Mouse (Mus musculus) limb, embryonic 13.5 days (tissue): ENCODE measurements around the gene Zic4. TPM values are rescaled to one million over a fixed set of nuclear protein-coding genes. Genes with fewer than 3 reads are reported as not detected.

Source experiments
- ATAC-seq: fragments of 200-750 bp; cut with Nextera tagmentation; 2 replicates; pipeline ENCODE4 v1.8.0; 2017; ENCODE audit warnings: low read depth, moderate number of reproducible peaks, moderate TSS enrichment; ENCODE audit not compliant: low FRiP score
- H3K27ac ChIP-seq: fragments of 300-500 bp; sonication (generic); 2 replicates; pipeline ENCODE4 v1.5.1; 2015; ENCODE audit warnings: inconsistent platforms, mild to moderate bottlenecking, moderate library complexity
- H3K27me3 ChIP-seq: fragments of 300-500 bp; sonication (generic); 2 replicates; pipeline ENCODE4 v1.6.1; 2015; ENCODE audit warnings: mild to moderate bottlenecking, inconsistent platforms
- H3K36me3 ChIP-seq: fragments of 300-500 bp; sonication (generic); 2 replicates; pipeline ENCODE4 v1.6.1; 2015; ENCODE audit warnings: inconsistent platforms, mild to moderate bottlenecking, moderate library complexity
- H3K4me1 ChIP-seq: fragments of 300-500 bp; sonication (generic); 2 replicates; pipeline ENCODE4 v1.6.1; 2015; ENCODE audit warnings: inconsistent platforms
- H3K4me2 ChIP-seq: fragments of 300-500 bp; sonication (generic); replicated peaks from 2 replicates; pipeline ENCODE4 v1.6.1; 2015; ENCODE audit warnings: inconsistent platforms, mild to moderate bottlenecking, moderate library complexity
- H3K4me3 ChIP-seq: fragments of 300-500 bp; sonication (generic); 2 replicates; pipeline ENCODE4 v1.5.1; 2015; ENCODE audit warnings: moderate library complexity, mild to moderate bottlenecking, inconsistent platforms
- H3K9ac ChIP-seq: fragments of 300-500 bp; sonication (generic); 2 replicates; pipeline ENCODE4 v1.6.1; 2015; ENCODE audit warnings: mild to moderate bottlenecking, inconsistent platforms
- H3K9me3 ChIP-seq: fragments of 300-500 bp; sonication (generic); 2 replicates; pipeline ENCODE4 v1.6.1; 2016; ENCODE audit warnings: inconsistent platforms
- WGBS: fragments of 180-500 bp; shearing (Covaris S2); methylation state at CpG from one replicate; pipeline ENCODE4 v1.1.7; 2015; 5-methylcytosine and 5-hydroxymethylcytosine counted together
- polyA plus RNA-seq: library from polyadenylated mRNA; unstranded; fragments of >200 nt; fragmentation: Nextera tagmentation; extraction: Ambion mirVana; gene quantifications from 2 replicates; pipeline ENCODE4 v1.2.1, GENCODE M21; 2015

Zic4 gene
- polyA plus RNA-seq, 1 experiment from 2014 or later, result 0.41 TPM

- Histone ChIP-seq H3K36me3 (no peaks in the 10 kb centered on the region), H3K4me1 (no peaks in the 10 kb centered on the region), H3K27ac (no peak overlapping the region), H3K9ac (no peak overlapping the region), H3K9me3 (no peaks in the 10 kb centered on the region), H3K4me3 (no peak overlapping the region), H3K27me3 (peaks cover 95% of the 10 kb centered on the region), H3K4me2 (no peak overlapping the region)
- 7% methylated on average over 8 of the region's 8 CpGs for WGBS
- no peak for ATAC-seq
Observed at GRCm38 (mm10) chr9:91400482-91401093, 38.4 kb downstream of the Zic4 start.

DNA sequence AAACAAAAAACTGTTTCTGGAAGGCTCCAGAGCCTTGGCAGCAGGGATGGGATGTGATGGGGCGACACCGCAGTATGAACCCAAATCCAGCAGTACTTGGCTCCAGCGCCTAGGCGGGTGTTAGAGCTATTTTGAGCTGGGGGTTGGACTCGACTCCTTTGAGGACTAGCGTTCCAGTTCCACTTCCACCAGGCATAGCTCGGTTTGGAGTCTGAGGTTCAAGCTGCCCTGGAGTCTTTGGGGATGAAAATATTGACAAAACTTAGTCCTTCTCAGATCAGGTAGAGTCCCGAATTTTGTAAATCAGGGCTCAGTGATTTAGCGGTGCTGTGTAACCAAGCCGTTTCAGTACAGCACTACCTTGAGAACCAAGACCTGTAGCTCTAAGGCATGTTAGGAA is 39.3 kb downstream of the Zic4 start:
- Histone ChIP-seq H3K27me3 (peaks cover 95% of the 10 kb centered on the region), H3K9ac (no peak overlapping the region), H3K9me3 (no peaks in the 10 kb centered on the region), H3K4me2 (no peak overlapping the region), H3K27ac (no peak overlapping the region), H3K4me1 (no peaks in the 10 kb centered on the region), H3K4me3 (no peak overlapping the region), H3K36me3 (no peaks in the 10 kb centered on the region)
- 1% methylated on average over 10 of the region's 10 CpGs for WGBS
- ATAC-seq, result no peak

DNA sequence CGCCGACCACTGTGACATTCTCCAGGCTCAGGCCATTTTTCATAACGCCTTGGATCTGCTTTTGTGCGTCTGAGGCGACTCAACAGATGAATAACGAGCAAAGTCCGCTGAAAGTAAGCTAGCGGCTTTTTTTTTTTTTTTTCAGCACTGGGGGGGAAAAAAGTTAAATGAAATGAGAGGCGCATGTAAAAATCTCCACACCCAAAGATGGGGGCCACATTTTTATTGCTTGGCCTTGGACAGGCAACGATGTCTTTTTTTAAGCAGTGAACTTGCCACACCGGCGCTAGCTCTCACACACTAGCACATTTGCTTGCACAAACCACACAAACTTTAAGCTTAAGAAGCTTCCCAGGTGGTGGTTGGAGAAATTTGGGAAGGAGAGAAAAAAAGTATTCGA is 42.0 kb downstream of the Zic4 start:
- Histone ChIP-seq H3K9me3 (no peaks in the 10 kb centered on the region), H3K9ac (no peak overlapping the region), H3K4me2 (no peak overlapping the region), H3K4me3 (no peak overlapping the region), H3K27me3 (peaks cover 89% of the 10 kb centered on the region), H3K36me3 (no peaks in the 10 kb centered on the region), H3K4me1 (no peaks in the 10 kb centered on the region), H3K27ac (no peak overlapping the region)
- ATAC-seq, result no peak
- 1% methylated on average over 13 of the region's 13 CpGs for WGBS

- under 1% methylated on average over 27 of the region's 27 CpGs for WGBS
- Histone ChIP-seq H3K36me3 (no peaks in the 10 kb centered on the region), H3K4me3 (no peak overlapping the region), H3K9ac (no peak overlapping the region), H3K4me1 (no peaks in the 10 kb centered on the region), H3K27ac (no peak overlapping the region), H3K9me3 (no peaks in the 10 kb centered on the region), H3K27me3 (peaks cover 89% of the 10 kb centered on the region), H3K4me2 (no peak overlapping the region)
- ATAC-seq, result no peak
Observed at GRCm38 (mm10) chr9:91404905-91405752, 42.9 kb downstream of the Zic4 start.

GRCm38 (mm10) chr9:91405753-91406178 is 43.6 kb downstream of the Zic4 start:
- no peak overlapping the region for H3K4me3 ChIP-seq
- H3K9ac ChIP-seq, result no peak overlapping the region
- no peak overlapping the region for H3K4me2 ChIP-seq
- no peaks in the 10 kb centered on the region for H3K4me1 ChIP-seq
- peaks cover 89% of the 10 kb centered on the region for H3K27me3 ChIP-seq
- ATAC-seq, result no peak; the same call in 1 of the 2 replicates
- no peaks in the 10 kb centered on the region for H3K9me3 ChIP-seq
- no peak overlapping the region for H3K27ac ChIP-seq
- WGBS, result 0% methylated on average over 16 of the region's 16 CpGs
- H3K36me3 ChIP-seq, result no peaks in the 10 kb centered on the region

DNA sequence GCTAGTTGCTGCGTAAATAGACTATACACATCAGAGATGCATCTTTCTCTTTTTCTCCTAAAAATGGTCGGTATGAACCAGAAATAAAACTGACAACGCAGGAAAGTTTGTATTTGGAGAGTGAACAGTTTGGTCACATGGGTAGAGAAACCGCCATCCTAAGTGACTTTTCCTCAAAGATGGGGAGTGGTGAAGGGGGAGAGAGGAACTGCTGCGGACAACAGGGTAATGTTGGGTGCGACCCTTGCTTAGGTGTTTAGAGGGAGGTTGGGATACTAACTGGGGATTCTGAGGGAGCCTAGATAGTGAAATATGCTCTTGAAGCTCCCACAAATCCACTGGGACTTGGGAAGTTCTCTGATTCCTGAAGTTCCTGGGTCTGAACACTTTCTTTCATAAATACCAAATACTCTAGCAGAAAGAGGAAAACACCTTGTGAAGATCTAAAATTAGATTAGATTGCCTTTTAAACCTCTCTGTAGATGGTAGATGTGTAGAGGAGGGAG is 44.1 kb downstream of the Zic4 start:
- Histone ChIP-seq H3K27me3 (peaks cover 89% of the 10 kb centered on the region), H3K4me1 (no peaks in the 10 kb centered on the region), H3K27ac (no peak overlapping the region), H3K4me2 (no peak overlapping the region), H3K9me3 (no peaks in the 10 kb centered on the region), H3K36me3 (no peaks in the 10 kb centered on the region), H3K4me3 (no peak overlapping the region), H3K9ac (no peak overlapping the region)
- ATAC-seq, result no peak
- 0% methylated on average over 6 of the region's 6 CpGs for WGBS

DNA sequence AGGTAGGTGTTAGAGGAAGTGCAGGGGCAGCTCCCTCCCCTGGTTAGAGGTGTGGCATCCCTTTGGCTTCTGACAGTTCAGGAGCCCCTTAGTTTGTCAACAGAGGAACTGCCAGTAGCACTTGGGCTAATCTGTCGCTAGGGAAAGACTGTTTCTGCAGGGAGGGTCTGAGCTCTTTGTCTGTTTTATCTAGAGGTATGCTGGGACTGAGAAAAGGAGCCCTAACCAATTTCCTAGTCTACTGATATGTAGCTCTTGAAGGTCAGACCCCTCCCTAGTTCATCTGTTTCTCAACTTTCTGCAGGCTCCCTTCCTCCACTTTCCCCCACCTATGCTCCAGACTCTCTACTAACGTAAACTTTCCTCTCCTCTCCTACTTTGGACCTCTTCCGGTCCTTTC is 47.6 kb downstream of the Zic4 start:
- Histone ChIP-seq H3K9ac (no peak overlapping the region), H3K4me1 (no peaks in the 10 kb centered on the region), H3K9me3 (no peaks in the 10 kb centered on the region), H3K4me3 (no peak overlapping the region), H3K27me3 (peaks cover 82% of the 10 kb centered on the region), H3K27ac (no peak overlapping the region), H3K4me2 (no peak overlapping the region), H3K36me3 (no peaks in the 10 kb centered on the region)
- 0% methylated on average over 3 of the region's 3 CpGs for WGBS
- no peak for ATAC-seq

GRCm38 (mm10) chr9:91414007-91414661 is 51.9 kb downstream of the Zic4 start:
- H3K27ac ChIP-seq, result no peak overlapping the region
- H3K4me2 ChIP-seq, result no peak overlapping the region
- no peaks in the 10 kb centered on the region for H3K9me3 ChIP-seq
- ATAC-seq, result no peak
- peaks cover 91% of the 10 kb centered on the region for H3K27me3 ChIP-seq
- WGBS, result under 1% methylated on average over 12 of the region's 12 CpGs
- no peak overlapping the region for H3K4me3 ChIP-seq
- no peak overlapping the region for H3K9ac ChIP-seq
- no peaks in the 10 kb centered on the region for H3K4me1 ChIP-seq
- H3K36me3 ChIP-seq, result no peaks in the 10 kb centered on the region

GRCm38 (mm10) chr9:91420441-91420840 is 58.2 kb downstream of the Zic4 start:
- under 1% methylated on average over 18 of the region's 18 CpGs for WGBS
- Histone ChIP-seq H3K4me3 (no peak overlapping the region), H3K27ac (no peak overlapping the region), H3K36me3 (no peaks in the 10 kb centered on the region), H3K4me2 (peak overlapping the region; percentile 31), H3K4me1 (no peaks in the 10 kb centered on the region), H3K9ac (no peak overlapping the region), H3K27me3 (peaks cover 67% of the 10 kb centered on the region), H3K9me3 (no peaks in the 10 kb centered on the region)
- ATAC-seq, result no peak

Other genes starting within 250 kb of the Zic4 start
- gene Zic1, start 3.4 kb downstream of the Zic4 start, polyA plus RNA-seq, result 0.22 and 0.28 TPM in 2 replicates